Mouse (Mus musculus): ENCODE data around the gene Mylk4. TPM values are rescaled to one million over a fixed set of nuclear protein-coding genes. Genes with fewer than 3 reads are reported as not detected.
A peak's percentile ranks its signal among the peaks of the same experiment; 100 is the strongest.

Mylk4 gene
- polyA plus RNA-seq, 1 experiment from 2014 or later, result 0.10 TPM

DNA sequence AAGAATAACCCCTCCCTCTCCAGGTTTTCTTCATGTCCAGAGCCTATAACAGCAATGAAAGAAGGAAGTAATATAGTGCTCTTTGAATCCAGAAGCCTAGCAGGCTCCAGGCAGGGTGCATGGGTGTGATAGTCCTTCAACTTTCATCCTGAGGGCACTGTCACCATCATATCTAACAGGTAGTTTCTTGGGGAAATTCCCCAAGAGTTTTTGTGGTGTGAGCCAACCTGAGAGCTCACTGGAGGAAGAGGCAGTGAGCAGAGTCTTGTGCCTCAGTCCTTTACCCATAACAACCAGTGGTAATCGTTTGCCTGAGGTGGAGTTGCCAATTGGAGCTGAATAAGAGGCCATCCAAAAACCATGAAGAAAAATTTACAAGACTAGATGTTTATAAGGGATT is 91.2 kb downstream of the Mylk4 start:
- Histone ChIP-seq H3K4me2 (ENCODE audit: low read length) (no peak overlapping the region), H3K36me3 (ENCODE audit: control insufficient read depth, insufficient read depth, low read length) (no peaks in the 10 kb centered on the region), H3K9me3 (replicated peaks; ENCODE audit: control insufficient read depth, low read length, poor library complexity, severe bottlenecking) (no peaks in the 10 kb centered on the region), H3K27me3 (ENCODE audit: control insufficient read depth, insufficient read depth, low read depth, low read length) (no peaks in the 10 kb centered on the region), H3K4me1 (ENCODE audit: control insufficient read depth, insufficient read depth, low read length) (no peaks in the 10 kb centered on the region), H3K9ac (ENCODE audit: low read depth, low read length) (no peak overlapping the region), H3K27ac (ENCODE audit: low read length) (no peak overlapping the region), H3K4me3 (ENCODE audit: low read depth, low read length) (no peak overlapping the region)
- no peak for ATAC-seq
- WGBS, result 89% methylated on average over 1 of the region's 1 CpGs

DNA sequence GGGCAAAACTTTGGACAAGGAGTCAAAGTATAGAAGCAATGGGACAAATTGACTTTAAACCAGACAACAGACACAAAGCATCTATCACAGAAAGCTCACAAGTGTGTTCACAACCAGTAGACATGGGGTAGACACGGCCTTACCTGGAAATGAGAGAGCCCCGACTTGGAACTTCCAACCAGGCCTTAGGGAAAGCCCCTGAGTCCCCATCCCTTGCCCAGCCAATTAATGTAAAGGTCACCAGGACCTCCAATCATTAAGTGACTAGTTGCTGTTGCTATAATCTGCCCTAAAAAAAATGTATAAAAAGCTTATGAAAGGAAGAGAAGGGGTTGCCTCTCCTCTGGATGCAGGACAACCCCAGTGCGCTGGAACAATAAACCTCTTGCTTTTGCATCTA is 93.5 kb downstream of the Mylk4 start:
- Histone ChIP-seq H3K4me3 (ENCODE audit: low read depth, low read length) (no peak overlapping the region), H3K27me3 (ENCODE audit: control insufficient read depth, insufficient read depth, low read depth, low read length) (no peaks in the 10 kb centered on the region), H3K9ac (ENCODE audit: low read depth, low read length) (no peak overlapping the region), H3K4me2 (ENCODE audit: low read length) (no peak overlapping the region), H3K36me3 (ENCODE audit: control insufficient read depth, insufficient read depth, low read length) (no peaks in the 10 kb centered on the region), H3K9me3 (replicated peaks; ENCODE audit: control insufficient read depth, low read length, poor library complexity, severe bottlenecking) (no peaks in the 10 kb centered on the region), H3K4me1 (ENCODE audit: control insufficient read depth, insufficient read depth, low read length) (no peaks in the 10 kb centered on the region), H3K27ac (ENCODE audit: low read length) (no peak overlapping the region)
- WGBS, result 88% methylated on average over 3 of the region's 3 CpGs
- ATAC-seq, result no peak

DNA sequence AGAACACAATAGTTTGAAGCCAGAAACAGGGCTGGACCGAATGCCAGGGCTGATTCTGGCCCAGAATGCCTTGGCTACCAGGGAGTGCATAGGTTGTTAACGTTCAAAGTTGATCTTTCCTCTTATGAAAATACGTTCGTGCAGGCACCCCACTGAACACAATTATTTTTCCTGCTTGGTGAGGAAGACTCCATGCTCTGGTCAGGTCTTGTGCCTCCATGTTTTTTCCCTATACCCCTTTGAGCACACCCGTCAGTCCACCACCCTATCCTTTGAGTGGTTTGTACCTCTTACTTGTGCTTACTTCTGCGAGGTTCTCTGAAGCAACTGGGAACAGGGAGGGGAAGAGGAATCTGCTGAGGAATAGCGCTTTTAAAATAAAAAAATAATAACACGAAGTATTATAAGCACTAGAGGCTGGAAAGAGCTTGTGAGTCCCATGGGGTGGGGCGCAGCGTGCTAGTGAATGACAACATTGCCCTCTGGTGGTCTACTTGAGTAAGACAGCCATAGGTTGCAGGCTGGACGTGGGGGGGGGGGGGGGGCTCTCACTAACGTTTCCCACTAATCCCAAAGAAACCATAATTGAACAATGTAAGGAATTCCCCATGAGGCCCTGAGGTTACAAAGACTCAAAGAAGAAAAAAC is 102.8 kb downstream of the Mylk4 start:
- Histone ChIP-seq H3K4me3 (ENCODE audit: low read depth, low read length) (no peak overlapping the region), H3K36me3 (ENCODE audit: control insufficient read depth, insufficient read depth, low read length) (no peaks in the 10 kb centered on the region), H3K27ac (ENCODE audit: low read length) (no peak overlapping the region), H3K4me1 (ENCODE audit: control insufficient read depth, insufficient read depth, low read length) (no peaks in the 10 kb centered on the region), H3K4me2 (ENCODE audit: low read length) (peak overlapping the region; percentile 1; the same call in 1 of the 2 replicates), H3K9ac (ENCODE audit: low read depth, low read length) (no peak overlapping the region), H3K27me3 (ENCODE audit: control insufficient read depth, insufficient read depth, low read depth, low read length) (no peaks in the 10 kb centered on the region), H3K9me3 (replicated peaks; ENCODE audit: control insufficient read depth, low read length, poor library complexity, severe bottlenecking) (no peaks in the 10 kb centered on the region)
- ATAC-seq, result peak; percentile 84
- WGBS, result 41% methylated on average over 12 of the region's 12 CpGs

DNA sequence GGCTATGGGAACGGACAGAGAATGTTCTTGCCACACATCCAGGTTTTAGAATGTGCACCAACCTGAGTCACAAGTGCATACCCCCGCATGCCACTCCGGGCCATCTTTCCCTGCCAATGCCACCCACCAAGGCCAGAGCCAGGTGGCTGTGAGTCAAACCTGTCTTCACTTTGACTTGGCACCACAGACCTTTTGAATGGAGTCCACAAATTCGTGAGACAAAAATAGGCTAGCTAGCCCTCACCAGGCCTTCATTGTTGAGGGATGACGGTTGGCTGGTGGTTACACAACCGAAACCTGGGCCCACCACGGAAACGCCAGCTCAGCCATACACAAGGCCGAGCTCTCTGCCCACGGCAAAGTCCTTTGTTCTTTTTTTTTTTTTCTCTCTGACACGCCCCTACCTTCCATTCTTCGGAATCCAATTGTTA is 103.6 kb downstream of the Mylk4 start:
- no peaks in the 10 kb centered on the region for H3K4me1 ChIP-seq (ENCODE audit: control insufficient read depth, insufficient read depth, low read length)
- no peaks in the 10 kb centered on the region for H3K36me3 ChIP-seq (ENCODE audit: control insufficient read depth, insufficient read depth, low read length)
- H3K9ac ChIP-seq (ENCODE audit: low read depth, low read length), result no peak overlapping the region
- ATAC-seq, result no peak
- no peak overlapping the region for H3K27ac ChIP-seq (ENCODE audit: low read length)
- H3K4me2 ChIP-seq (ENCODE audit: low read length), result no peak overlapping the region
- WGBS, result 82% methylated on average over 12 of the region's 12 CpGs
- H3K4me3 ChIP-seq (ENCODE audit: low read depth, low read length), result no peak overlapping the region
- H3K9me3 ChIP-seq (replicated peaks; ENCODE audit: control insufficient read depth, low read length, poor library complexity, severe bottlenecking), result no peaks in the 10 kb centered on the region
- no peaks in the 10 kb centered on the region for H3K27me3 ChIP-seq (ENCODE audit: control insufficient read depth, insufficient read depth, low read depth, low read length)

DNA sequence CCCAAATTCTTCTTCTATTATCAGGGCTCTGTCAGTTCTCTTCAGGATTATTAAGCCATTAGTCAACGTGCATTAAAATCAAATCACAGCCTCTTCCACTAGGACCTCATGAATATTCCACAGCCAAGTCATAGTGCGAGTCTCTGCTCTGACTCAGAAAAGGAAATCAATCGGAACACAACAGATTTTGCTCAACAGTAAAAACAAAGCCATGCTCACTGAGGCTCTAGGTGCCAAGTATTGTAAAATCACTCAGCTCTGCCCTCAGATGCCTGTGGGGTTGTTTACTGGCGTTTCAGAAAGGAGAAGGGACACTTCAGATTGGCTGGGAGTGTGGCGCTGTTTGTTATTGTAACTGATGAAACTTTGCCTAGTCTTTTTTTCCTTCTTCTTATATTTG is 104.8 kb downstream of the Mylk4 start:
- 55% methylated on average over 5 of the region's 5 CpGs for WGBS
- no peak overlapping the region for H3K4me3 ChIP-seq (ENCODE audit: low read depth, low read length)
- no peak for ATAC-seq
- no peaks in the 10 kb centered on the region for H3K27me3 ChIP-seq (ENCODE audit: control insufficient read depth, insufficient read depth, low read depth, low read length)
- H3K36me3 ChIP-seq (ENCODE audit: control insufficient read depth, insufficient read depth, low read length), result no peaks in the 10 kb centered on the region
- no peak overlapping the region for H3K27ac ChIP-seq (ENCODE audit: low read length)
- H3K4me1 ChIP-seq (ENCODE audit: control insufficient read depth, insufficient read depth, low read length), result no peaks in the 10 kb centered on the region
- no peak overlapping the region for H3K4me2 ChIP-seq (ENCODE audit: low read length)
- no peak overlapping the region for H3K9ac ChIP-seq (ENCODE audit: low read depth, low read length)
- H3K9me3 ChIP-seq (replicated peaks; ENCODE audit: control insufficient read depth, low read length, poor library complexity, severe bottlenecking), result no peaks in the 10 kb centered on the region

DNA sequence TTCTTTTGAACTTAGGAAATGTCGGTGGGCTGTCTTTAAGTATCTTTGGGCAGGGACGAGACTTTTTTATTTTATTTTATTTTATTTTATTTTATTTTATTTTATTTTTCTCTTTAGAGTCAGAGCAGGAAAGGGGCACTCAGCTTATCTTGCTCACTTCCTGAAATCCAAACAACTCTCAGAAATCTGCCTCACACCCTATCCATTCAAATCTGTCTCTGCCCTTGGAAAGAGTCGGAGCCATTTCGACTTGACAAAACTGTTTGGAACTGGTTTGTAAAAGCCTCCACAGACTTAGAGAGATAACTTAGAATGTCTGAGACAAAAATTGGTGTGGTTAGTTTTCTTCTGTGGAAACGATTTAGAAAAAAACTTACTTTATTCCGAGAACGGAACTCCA is 113.0 kb downstream of the Mylk4 start:
- Histone ChIP-seq H3K9me3 (replicated peaks; ENCODE audit: control insufficient read depth, low read length, poor library complexity, severe bottlenecking) (no peaks in the 10 kb centered on the region), H3K27ac (ENCODE audit: low read length) (no peak overlapping the region), H3K4me2 (ENCODE audit: low read length) (no peak overlapping the region), H3K4me1 (ENCODE audit: control insufficient read depth, insufficient read depth, low read length) (no peaks in the 10 kb centered on the region), H3K36me3 (ENCODE audit: control insufficient read depth, insufficient read depth, low read length) (no peaks in the 10 kb centered on the region), H3K9ac (ENCODE audit: low read depth, low read length) (no peak overlapping the region), H3K4me3 (ENCODE audit: low read depth, low read length) (no peak overlapping the region), H3K27me3 (ENCODE audit: control insufficient read depth, insufficient read depth, low read depth, low read length) (no peaks in the 10 kb centered on the region)
- 89% methylated on average over 7 of the region's 7 CpGs for WGBS
- no peak for ATAC-seq

DNA sequence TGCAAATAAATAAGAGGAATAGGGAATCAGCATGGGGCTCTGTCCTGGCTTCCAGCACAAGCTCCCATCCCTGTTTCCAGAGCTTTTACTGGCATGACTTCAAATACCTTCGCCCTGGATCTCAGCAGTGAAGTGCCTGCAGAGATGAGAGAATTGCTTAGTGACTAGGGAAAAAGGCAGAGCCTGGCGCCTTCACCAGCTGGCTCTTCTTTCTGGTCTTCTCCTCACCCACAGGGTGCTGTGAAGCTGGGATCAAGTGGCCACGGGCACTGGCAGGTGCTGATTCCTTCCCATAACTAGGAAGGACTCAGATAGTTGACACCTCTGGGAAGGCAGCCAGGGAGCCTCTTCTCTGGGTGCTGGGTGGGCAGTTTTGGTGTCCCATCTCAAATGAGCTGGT is 115.5 kb downstream of the Mylk4 start:
- no peak overlapping the region for H3K4me2 ChIP-seq (ENCODE audit: low read length)
- H3K9me3 ChIP-seq (replicated peaks; ENCODE audit: control insufficient read depth, low read length, poor library complexity, severe bottlenecking), result no peaks in the 10 kb centered on the region
- H3K27me3 ChIP-seq (ENCODE audit: control insufficient read depth, insufficient read depth, low read depth, low read length), result no peaks in the 10 kb centered on the region
- no peaks in the 10 kb centered on the region for H3K36me3 ChIP-seq (ENCODE audit: control insufficient read depth, insufficient read depth, low read length)
- H3K27ac ChIP-seq (ENCODE audit: low read length), result no peak overlapping the region
- ATAC-seq, result no peak
- no peak overlapping the region for H3K4me3 ChIP-seq (ENCODE audit: low read depth, low read length)
- H3K4me1 ChIP-seq (ENCODE audit: control insufficient read depth, insufficient read depth, low read length), result no peaks in the 10 kb centered on the region
- no peak overlapping the region for H3K9ac ChIP-seq (ENCODE audit: low read depth, low read length)
- WGBS, result 68% methylated on average over 3 of the region's 3 CpGs

DNA sequence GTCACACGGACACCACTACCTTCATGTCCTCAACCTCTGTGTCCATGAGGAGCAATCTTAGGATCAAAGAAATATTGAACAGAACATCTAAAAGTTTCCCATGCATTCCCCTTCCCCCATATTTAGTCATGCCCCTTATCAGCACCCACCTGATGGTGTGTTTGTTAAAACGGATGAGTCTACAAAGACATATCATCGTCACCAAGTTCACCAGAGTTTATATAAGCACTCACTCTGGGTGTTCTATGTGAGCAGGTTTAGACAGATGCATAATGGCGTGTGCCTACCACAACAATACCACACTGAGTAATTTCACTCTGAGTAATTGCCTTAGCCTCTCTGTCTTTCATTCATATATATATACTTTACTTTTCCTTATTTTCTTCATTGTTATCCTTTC is 116.4 kb downstream of the Mylk4 start:
- Histone ChIP-seq H3K4me3 (ENCODE audit: low read depth, low read length) (no peak overlapping the region), H3K9ac (ENCODE audit: low read depth, low read length) (no peak overlapping the region), H3K27me3 (ENCODE audit: control insufficient read depth, insufficient read depth, low read depth, low read length) (no peaks in the 10 kb centered on the region), H3K9me3 (replicated peaks; ENCODE audit: control insufficient read depth, low read length, poor library complexity, severe bottlenecking) (no peaks in the 10 kb centered on the region), H3K4me1 (ENCODE audit: control insufficient read depth, insufficient read depth, low read length) (no peaks in the 10 kb centered on the region), H3K4me2 (ENCODE audit: low read length) (no peak overlapping the region), H3K27ac (ENCODE audit: low read length) (no peak overlapping the region), H3K36me3 (ENCODE audit: control insufficient read depth, insufficient read depth, low read length) (no peaks in the 10 kb centered on the region)
- 91% methylated on average over 4 of the region's 4 CpGs for WGBS
- no peak for ATAC-seq

DNA sequence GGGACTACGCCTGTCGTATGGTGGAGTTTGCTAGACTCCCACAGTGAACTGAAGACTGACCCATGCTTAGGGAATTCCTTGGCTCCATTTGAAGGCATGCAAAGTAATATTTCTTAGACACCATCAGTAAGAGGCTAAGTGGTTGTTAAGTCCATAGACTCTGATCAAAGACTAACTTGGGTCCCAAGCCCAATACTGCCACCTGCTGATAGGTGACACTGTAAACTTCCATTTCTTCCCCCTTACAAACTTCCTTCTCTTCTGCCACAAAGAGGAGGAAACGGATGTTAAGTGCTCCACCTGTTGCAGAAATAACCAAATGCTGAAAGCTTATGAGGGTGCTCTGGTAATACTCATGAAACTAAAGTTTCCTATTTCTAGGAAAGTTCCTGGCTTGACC is 121.7 kb downstream of the Mylk4 start:
- no peak overlapping the region for H3K4me2 ChIP-seq (ENCODE audit: low read length)
- H3K36me3 ChIP-seq (ENCODE audit: control insufficient read depth, insufficient read depth, low read length), result no peaks in the 10 kb centered on the region
- no peak overlapping the region for H3K4me3 ChIP-seq (ENCODE audit: low read depth, low read length)
- no peak overlapping the region for H3K27ac ChIP-seq (ENCODE audit: low read length)
- 76% methylated on average over 3 of the region's 3 CpGs for WGBS
- H3K9me3 ChIP-seq (replicated peaks; ENCODE audit: control insufficient read depth, low read length, poor library complexity, severe bottlenecking), result no peaks in the 10 kb centered on the region
- H3K9ac ChIP-seq (ENCODE audit: low read depth, low read length), result no peak overlapping the region
- no peaks in the 10 kb centered on the region for H3K27me3 ChIP-seq (ENCODE audit: control insufficient read depth, insufficient read depth, low read depth, low read length)
- no peak for ATAC-seq
- no peaks in the 10 kb centered on the region for H3K4me1 ChIP-seq (ENCODE audit: control insufficient read depth, insufficient read depth, low read length)
